Mouse (Mus musculus) midbrain, embryonic 16.5 days (tissue): Measurements from ENCODE around the gene Bcas1. TPM values are rescaled to one million over a fixed set of nuclear protein-coding genes. Genes with fewer than 3 reads are reported as not detected.
"Not testable (repeated sequence)": the region's sequence is repeated elsewhere in the genome, so short reads cannot be mapped to it uniquely, and the experiment has no call there.

ENCODE experiments used
- ATAC-seq: fragments of 200-750 bp; cut with Nextera tagmentation; 2 replicates; pipeline ENCODE4 v1.8.0; 2017; ENCODE audit warnings: moderate TSS enrichment
- H3K27ac ChIP-seq: fragments of 300-500 bp; sonication (generic); 2 replicates; pipeline ENCODE4 v1.5.1; 2014; ENCODE audit warnings: mild to moderate bottlenecking, low read length, mixed read lengths
- H3K27me3 ChIP-seq: fragments of 300-500 bp; sonication (generic); 2 replicates; pipeline ENCODE4 v1.6.1; 2014; ENCODE audit warnings: low read depth, low read length, mixed read lengths; ENCODE audit not compliant: control insufficient read depth, insufficient read depth
- H3K36me3 ChIP-seq: fragments of 300-500 bp; sonication (generic); 2 replicates; pipeline ENCODE4 v1.6.1; 2014; ENCODE audit warnings: mild to moderate bottlenecking, low read length, moderate library complexity, mixed read lengths; ENCODE audit not compliant: control insufficient read depth, insufficient read depth
- H3K4me1 ChIP-seq: fragments of 300-500 bp; sonication (generic); 2 replicates; pipeline ENCODE4 v1.6.1; 2014; ENCODE audit warnings: mild to moderate bottlenecking, low read length, mixed read lengths; ENCODE audit not compliant: control insufficient read depth, insufficient read depth
- H3K4me2 ChIP-seq: fragments of 300-500 bp; sonication (generic); 2 replicates; pipeline ENCODE4 v1.6.1; 2014; ENCODE audit warnings: mild to moderate bottlenecking, low read length, mixed read lengths
- H3K4me3 ChIP-seq: fragments of 300-500 bp; sonication (generic); 2 replicates; pipeline ENCODE4 v1.5.1; 2014; ENCODE audit warnings: low read depth, mild to moderate bottlenecking, low read length, moderate library complexity, mixed read lengths
- H3K9ac ChIP-seq: fragments of 300-500 bp; sonication (generic); 2 replicates; pipeline ENCODE4 v1.6.1; 2014; ENCODE audit warnings: low read depth, low read length, mixed read lengths
- H3K9me3 ChIP-seq: fragments of 300-500 bp; sonication (generic); replicated peaks from 2 replicates; pipeline ENCODE4 v1.6.1; 2014; ENCODE audit warnings: mild to moderate bottlenecking, low read length, mixed read lengths; ENCODE audit not compliant: control insufficient read depth, poor library complexity, severe bottlenecking
- WGBS: fragments of 180-500 bp; shearing (Covaris S2); extraction: QIAGEN DNeasy Blood & Tissue Kit; methylation state at CpG from one replicate; pipeline ENCODE4 v1.1.7; 2014; 5-methylcytosine and 5-hydroxymethylcytosine counted together
- polyA plus RNA-seq: library from polyadenylated mRNA; unstranded; fragments of >200 nt; fragmentation: Nextera tagmentation; extraction: Ambion mirVana; gene quantifications from 2 replicates; pipeline ENCODE4 v1.2.1, GENCODE M21; 2015

The Bcas1 gene
- polyA plus RNA-seq, 1 experiment from 2014 or later: 7.2 TPM

- Histone ChIP-seq H3K4me1 (no peaks in the 10 kb centered on the region), H3K9ac (no peak overlapping the region), H3K9me3 (no peaks in the 10 kb centered on the region), H3K4me3 (no peak overlapping the region), H3K27me3 (no peaks in the 10 kb centered on the region), H3K4me2 (no peak overlapping the region), H3K27ac (no peak overlapping the region), H3K36me3 (no peaks in the 10 kb centered on the region)
- 68% methylated on average over 7 of the region's 7 CpGs for WGBS
- ATAC-seq: no peak
These were observed 34.0 kb upstream of the Bcas1 start for GRCm38 (mm10) chr2:170461652-170462051.

- 31% methylated on average over 9 of the region's 9 CpGs for WGBS
- Histone ChIP-seq H3K4me3 (no peak overlapping the region), H3K36me3 (no peaks in the 10 kb centered on the region), H3K4me2 (no peak overlapping the region), H3K9ac (no peak overlapping the region), H3K9me3 (no peaks in the 10 kb centered on the region), H3K27me3 (no peaks in the 10 kb centered on the region), H3K4me1 (no peaks in the 10 kb centered on the region), H3K27ac (no peak overlapping the region)
- ATAC-seq: no peak
These were observed 32.2 kb upstream of the Bcas1 start for GRCm38 (mm10) chr2:170459805-170460204.

GRCm38 (mm10) chr2:170459183-170459582, 31.5 kb upstream of the Bcas1 start:
- no peak overlapping the region for H3K4me2 ChIP-seq
- no peak overlapping the region for H3K9ac ChIP-seq
- H3K27ac ChIP-seq: no peak overlapping the region
- ATAC-seq: no peak
- no peak overlapping the region for H3K4me3 ChIP-seq
- no peaks in the 10 kb centered on the region for H3K9me3 ChIP-seq
- 74% methylated on average over 10 of the region's 10 CpGs for WGBS
- H3K4me1 ChIP-seq: no peaks in the 10 kb centered on the region
- H3K27me3 ChIP-seq: no peaks in the 10 kb centered on the region
- no peaks in the 10 kb centered on the region for H3K36me3 ChIP-seq

- not testable (repeated sequence) for H3K36me3 ChIP-seq, H3K27me3 ChIP-seq, H3K27ac ChIP-seq, H3K4me3 ChIP-seq, H3K4me1 ChIP-seq, H3K9me3 ChIP-seq, H3K9ac ChIP-seq, ATAC-seq, H3K4me2 ChIP-seq
- 67% methylated on average over 3 of the region's 4 CpGs for WGBS
These were observed 26.2 kb upstream of the Bcas1 start for GRCm38 (mm10) chr2:170453809-170454208.

- no peak for ATAC-seq
- WGBS: 11% methylated on average over 9 of the region's 9 CpGs
- H3K4me2 ChIP-seq: peak overlapping the region; percentile 17; the same call in 1 of the 2 replicates
- H3K4me3 ChIP-seq: no peak overlapping the region
- no peak overlapping the region for H3K27ac ChIP-seq
- H3K36me3 ChIP-seq: no peaks in the 10 kb centered on the region
- H3K4me1 ChIP-seq: no peaks in the 10 kb centered on the region
- peaks cover 3% of the 10 kb centered on the region; the same call in 1 of the 2 replicates for H3K9me3 ChIP-seq
- H3K9ac ChIP-seq: no peak overlapping the region
- no peaks in the 10 kb centered on the region for H3K27me3 ChIP-seq
These were observed 23.3 kb upstream of the Bcas1 start for GRCm38 (mm10) chr2:170450933-170451332.

GRCm38 (mm10) chr2:170447651-170448050, 20.0 kb upstream of the Bcas1 start:
- Histone ChIP-seq H3K27me3 (no peaks in the 10 kb centered on the region), H3K27ac (no peak overlapping the region), H3K4me3 (no peak overlapping the region), H3K36me3 (no peaks in the 10 kb centered on the region), H3K4me2 (no peak overlapping the region), H3K9me3 (peaks cover 3% of the 10 kb centered on the region; the same call in 1 of the 2 replicates), H3K4me1 (no peaks in the 10 kb centered on the region), H3K9ac (no peak overlapping the region)
- 70% methylated on average over 10 of the region's 10 CpGs for WGBS
- no peak for ATAC-seq

GRCm38 (mm10) chr2:170446843-170447383, 19.3 kb upstream of the Bcas1 start:
- H3K9ac ChIP-seq: no peak overlapping the region
- H3K9me3 ChIP-seq: peaks cover 3% of the 10 kb centered on the region; the same call in 1 of the 2 replicates
- H3K4me3 ChIP-seq: no peak overlapping the region
- H3K36me3 ChIP-seq: no peaks in the 10 kb centered on the region
- no peaks in the 10 kb centered on the region for H3K27me3 ChIP-seq
- H3K4me2 ChIP-seq: no peak overlapping the region
- no peak overlapping the region for H3K27ac ChIP-seq
- ATAC-seq: no peak
- 63% methylated on average over 5 of the region's 5 CpGs for WGBS
- H3K4me1 ChIP-seq: no peaks in the 10 kb centered on the region

- H3K9ac ChIP-seq: no peak overlapping the region
- no peaks in the 10 kb centered on the region for H3K27me3 ChIP-seq
- H3K4me3 ChIP-seq: no peak overlapping the region
- H3K4me1 ChIP-seq: no peaks in the 10 kb centered on the region
- H3K9me3 ChIP-seq: peaks cover 3% of the 10 kb centered on the region; the same call in 1 of the 2 replicates
- no peak overlapping the region for H3K4me2 ChIP-seq
- H3K27ac ChIP-seq: no peak overlapping the region
- WGBS: 90% methylated on average over 5 of the region's 5 CpGs
- no peaks in the 10 kb centered on the region for H3K36me3 ChIP-seq
- no peak for ATAC-seq
These were observed 18.2 kb upstream of the Bcas1 start for GRCm38 (mm10) chr2:170445861-170446260.

GRCm38 (mm10) chr2:170442535-170442934, 14.9 kb upstream of the Bcas1 start:
- H3K9ac ChIP-seq: no peak overlapping the region
- H3K27ac ChIP-seq: no peak overlapping the region
- no peaks in the 10 kb centered on the region for H3K27me3 ChIP-seq
- H3K4me1 ChIP-seq: peaks cover 3% of the 10 kb centered on the region
- H3K36me3 ChIP-seq: no peaks in the 10 kb centered on the region
- WGBS: 69% methylated on average over 3 of the region's 3 CpGs
- no peak overlapping the region for H3K4me2 ChIP-seq
- ATAC-seq: no peak
- H3K9me3 ChIP-seq: no peaks in the 10 kb centered on the region
- H3K4me3 ChIP-seq: no peak overlapping the region
